Mouse (Mus musculus): ENCODE data around the gene Mrps21.
A peak's percentile ranks its signal among the peaks of the same experiment; 100 is the strongest.
"Not testable (repeated sequence)": the region's sequence is repeated elsewhere in the genome, so short reads cannot be mapped to it uniquely, and the experiment has no call there.

The Mrps21 gene

DNA sequence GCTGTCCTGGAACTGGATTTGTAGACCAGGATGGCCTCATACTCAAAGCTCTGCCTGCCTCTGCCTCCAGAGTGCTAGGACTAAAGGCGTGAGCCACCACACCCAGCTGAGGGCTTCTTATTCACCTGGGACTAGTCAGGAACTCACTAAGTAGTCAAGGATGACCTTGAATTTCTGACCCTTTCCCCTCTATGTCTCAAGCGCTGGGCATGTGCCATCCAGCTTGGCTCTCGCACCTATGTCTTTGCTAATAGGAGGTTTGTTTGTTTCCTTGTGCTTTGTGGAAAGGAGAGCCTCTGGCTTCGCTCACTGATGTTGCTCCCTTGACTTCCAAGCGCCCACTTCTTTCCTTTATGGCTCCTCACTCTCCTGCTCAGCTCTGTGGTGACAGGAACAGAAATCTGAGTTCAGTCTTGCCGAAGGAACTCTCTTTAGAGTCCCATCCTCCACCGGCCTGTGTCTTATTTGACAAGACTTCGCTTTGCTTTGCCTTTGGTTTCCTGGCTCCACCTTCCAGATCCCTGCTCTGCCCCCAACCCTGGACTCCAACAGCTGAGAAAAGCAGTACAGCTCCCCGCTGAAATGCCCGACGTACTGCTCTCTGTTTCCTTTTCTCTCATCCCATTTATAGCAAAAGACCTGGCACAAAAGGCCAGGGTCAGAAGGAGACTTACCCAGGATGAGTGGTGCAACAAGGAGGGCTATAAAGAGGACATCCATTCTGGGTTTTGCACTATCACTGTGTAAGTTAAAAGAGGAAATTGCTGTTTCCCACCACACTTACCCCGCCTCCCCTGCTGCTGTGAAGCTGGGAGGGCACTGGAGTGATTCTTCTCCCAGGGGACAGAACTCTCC is 20.1 kb upstream of the Mrps21 start, which contains the start of gene BC028528:
BC028528 (minus strand) TSS at position 795 of the 855 bp plus-strand sequence.
- no peak for DNase-seq (ENCODE audit: low read depth)

DNA sequence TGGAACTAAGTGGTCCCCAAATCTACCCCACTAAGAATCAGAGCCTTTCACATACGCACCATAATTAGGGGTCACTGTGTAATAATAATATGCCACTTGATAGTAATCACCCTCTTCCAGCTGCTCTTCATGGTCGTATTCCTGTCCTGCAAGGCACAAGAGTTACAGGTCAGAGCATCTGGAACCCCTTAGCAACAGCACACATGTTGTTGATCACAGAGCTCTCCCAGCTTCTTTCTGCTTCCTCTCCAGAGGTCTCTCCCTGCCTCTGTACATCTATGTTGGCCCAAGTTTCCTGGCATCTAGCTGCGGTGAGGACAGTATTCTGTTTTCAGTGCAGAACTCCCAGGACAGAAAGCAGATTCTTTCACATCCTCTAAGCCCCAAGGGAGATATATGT is 18.3 kb upstream of the Mrps21 start:
- no peak for DNase-seq (ENCODE audit: low read depth)

DNA sequence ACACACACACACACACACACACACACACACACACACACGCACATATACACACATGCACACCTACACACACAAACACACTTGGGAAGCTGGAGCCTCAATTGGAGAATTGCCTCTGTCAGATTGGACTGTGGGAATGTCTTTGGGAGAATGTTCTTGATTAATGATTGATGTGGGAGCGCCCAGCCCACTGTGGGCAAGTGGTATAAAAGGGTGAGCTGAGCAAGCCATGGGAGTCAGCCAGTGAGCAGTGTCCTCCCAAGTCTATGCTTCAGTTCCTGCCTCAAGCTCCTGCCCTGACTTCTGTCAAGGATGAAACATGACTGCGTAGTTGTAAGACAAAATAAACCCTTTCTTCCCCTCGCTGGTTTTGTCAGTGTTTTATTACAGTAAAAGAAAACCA is 16.3 kb upstream of the Mrps21 start:
- DNase-seq (ENCODE audit: low read depth), result no peak

DNA sequence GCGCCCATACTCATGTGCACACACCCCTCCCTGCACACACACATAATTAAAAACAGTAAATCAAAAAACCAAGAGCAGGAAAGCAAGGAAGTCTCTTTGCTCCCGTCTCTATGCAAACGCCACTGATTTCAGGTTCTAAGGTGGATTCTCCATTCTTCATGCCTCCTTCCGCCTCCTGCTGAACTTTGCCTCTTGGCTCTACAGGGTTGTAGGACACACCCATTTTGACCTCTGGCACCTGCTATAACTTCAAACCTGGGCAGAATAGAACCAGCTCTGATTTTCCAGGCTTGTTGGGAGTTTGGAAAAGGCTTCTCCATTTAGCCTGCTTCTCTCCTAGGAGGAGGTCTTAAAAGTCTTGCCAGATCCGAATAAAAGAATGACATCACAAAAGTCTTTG is 13.1 kb upstream of the Mrps21 start:
- no peak for DNase-seq (ENCODE audit: low read depth)

DNA sequence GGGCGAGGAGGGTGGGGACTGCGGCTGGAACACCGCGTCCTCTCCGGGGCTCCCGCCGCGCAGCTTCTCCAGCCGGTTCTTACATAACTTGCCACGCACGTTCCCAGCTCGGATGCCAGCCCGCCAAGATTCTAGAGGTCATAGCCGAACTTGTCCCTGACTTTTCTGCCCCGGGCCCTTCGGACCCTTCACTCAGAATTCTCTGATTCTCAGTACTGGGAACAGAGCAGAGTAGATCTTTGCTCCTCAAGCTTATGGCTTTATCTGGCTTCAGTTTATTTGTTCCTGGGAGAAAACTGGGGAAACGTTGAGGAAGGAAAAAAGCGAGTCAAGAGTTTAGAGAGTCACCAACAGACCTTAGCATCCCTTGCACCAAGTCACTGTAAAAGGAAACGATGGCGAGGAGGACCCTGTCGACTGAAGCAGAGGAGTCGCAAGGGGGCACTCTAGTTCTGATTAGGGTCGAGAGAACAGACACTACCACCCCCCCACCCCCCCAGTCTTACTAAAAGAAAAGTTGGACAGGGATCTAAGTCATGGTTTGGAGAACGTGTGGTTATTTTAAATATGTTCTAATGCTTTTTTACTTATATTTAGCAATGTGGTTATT is 11.6 kb upstream of the Mrps21 start:
- DNase-seq (ENCODE audit: low read depth), result no peak

DNA sequence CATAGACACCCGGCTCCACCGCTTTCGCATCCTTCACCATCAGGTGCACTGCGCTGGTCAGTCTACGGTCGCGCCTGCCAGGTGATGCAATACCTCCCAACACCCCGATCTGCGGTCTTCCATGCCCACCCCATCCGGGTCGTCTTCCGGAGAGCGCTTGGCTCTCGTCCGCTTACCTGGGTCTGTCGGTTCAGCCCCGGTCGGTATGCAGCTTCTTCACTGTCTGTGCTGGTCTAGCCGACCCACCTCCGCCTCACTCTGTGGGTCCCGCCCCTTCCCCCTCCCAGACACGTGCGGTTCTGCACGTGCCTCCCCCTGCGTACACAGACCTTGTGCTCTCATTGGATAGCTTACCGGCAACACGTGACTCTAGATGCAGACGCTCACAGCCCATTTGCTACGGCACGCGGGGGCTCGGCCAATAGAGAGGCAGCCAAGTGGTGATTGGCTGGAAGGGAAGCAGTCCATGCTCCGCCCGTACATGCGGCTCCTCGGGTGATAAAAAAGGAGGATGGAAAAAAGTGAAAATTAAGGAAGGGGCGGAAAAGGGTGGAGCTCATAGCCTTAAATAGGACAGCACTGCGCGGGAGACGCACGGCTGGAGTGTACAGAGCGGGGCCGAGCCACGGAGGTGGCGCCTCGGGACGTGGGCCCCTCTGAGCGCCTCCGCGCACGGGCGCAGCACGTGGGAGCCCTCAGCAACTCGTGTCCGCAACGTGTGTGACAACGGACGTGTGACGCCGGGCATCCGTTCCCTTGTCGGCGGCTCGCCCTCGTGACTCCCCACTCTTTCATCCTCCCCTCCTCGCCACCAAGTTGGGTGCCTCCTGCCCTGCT is 10.9 kb upstream of the Mrps21 start, which contains the start of gene Ciart:
Ciart (minus strand) TSS at position 273 of the 837 bp plus-strand sequence.
- DNase-seq (ENCODE audit: low read depth), result peak; percentile 86

DNA sequence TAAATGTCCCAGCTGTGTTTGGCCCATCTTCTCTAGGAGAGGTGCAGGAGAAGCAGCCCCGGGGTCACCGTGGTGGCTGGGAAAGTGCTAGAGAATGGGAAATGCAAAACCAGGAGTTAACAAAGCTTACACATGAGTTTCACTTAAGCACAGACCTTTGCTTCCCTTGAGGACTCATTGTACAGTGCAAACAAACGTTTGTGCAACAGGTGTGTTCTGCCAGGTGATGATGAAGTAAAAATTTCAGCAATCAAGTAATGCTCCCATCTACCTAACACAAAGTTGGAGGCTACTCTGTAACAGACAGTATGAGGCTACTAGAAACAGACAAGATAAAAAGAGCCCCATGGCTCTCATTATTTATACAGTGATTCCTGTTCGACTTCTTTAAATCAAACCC is 7.7 kb upstream of the Mrps21 start:
- no peak for DNase-seq (ENCODE audit: low read depth)

DNA sequence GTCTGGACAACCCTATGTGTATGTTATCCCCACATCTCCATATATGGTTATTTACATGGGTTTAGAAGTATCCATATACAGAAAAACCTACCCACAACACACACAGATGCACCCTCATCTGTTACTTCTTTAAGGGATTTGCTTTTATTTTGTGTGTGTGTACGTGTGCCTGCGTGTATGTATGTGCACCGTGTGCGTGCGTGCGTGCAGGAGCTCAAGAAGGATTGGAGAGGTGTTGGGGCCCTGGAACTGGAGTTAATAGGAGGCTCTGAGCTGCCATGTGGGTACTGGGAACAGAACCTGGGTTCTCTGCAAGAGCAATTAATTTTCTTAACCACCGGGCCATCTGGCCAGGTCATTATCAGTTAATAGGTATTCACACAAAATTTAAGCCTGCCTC is 729 bp upstream of the Mrps21 start:
- no peak for DNase-seq (ENCODE audit: low read depth)

DNA sequence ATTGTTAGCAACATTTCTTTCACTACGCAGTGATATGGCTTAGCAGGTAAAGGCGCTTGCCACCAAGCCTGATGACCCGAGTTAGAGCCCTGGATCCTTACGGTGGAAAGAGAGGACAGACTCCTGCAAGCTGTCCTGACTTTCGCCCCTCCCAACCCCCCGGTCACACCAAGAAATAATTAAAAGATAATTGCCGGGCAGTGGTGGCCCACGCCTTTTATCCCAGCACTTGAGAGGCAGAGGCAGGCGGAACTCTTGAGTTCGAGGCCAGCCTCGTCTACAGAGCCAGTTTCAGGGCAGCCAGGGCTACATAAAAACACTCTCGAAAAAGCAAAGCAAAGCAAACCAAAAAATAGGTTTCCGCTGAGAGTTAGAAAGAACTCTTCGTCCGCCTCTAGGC is 343 bp downstream of the Mrps21 start:
- no peak for DNase-seq (ENCODE audit: low read depth)

DNA sequence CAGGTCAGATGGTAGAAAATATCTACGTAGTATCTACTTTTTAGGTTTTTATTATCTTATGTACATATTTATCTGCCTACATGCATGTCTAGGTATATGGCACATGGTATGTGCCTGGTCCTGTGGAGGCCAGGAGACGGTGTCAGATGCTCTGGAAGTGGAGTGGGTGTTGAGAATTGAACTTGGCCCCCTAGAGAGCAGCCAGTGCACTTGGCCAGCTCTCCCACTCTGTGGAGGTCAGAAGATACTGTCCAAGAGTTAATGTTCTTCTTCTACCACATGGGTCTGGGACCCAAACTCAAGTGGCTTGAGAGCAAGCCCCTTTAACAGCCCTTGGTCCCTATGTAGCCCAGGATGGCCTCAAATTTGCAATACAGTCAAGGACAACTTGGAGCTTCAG is 3.9 kb downstream of the Mrps21 start:
- no peak for DNase-seq (ENCODE audit: low read depth)

DNA sequence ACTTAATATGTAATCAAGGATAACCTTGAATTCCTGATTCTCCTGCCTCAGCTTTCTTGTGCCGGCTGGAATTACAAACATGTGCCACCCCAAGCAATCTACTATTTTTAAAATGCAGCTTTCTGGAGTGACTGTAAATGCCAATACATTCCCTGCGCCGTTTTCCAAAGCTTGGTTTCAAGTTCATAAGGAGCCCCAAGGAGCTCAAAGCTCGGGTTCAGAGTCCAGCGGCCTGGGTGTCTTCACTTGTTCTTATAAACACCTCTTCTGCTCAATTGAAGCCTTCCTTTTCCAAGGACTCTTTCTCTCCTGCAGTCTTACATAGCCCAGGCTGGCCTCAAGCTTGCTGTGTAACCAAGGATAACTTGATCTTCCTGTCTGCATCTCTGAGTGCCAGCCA is 5.2 kb downstream of the Mrps21 start:
- no peak for DNase-seq (ENCODE audit: low read depth)

DNA sequence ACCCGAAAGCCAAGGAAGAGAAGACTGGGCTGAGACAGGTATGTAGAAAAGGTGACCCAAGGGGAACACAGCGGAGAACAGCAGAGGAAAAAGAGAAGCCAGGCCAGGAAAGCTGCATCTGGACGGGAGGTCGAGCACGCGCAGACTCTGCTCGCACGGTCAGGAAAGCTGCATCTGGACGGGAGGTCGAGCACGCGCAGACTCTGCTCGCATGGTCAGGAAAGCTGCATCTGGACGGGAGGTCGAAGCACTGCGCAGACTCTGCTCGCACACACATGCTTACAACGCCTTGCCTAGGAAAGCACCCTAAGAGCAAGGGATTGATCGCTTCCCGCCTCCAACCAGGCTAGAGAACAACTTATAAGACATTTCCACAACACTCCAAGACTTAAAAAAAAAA is 5.7 kb downstream of the Mrps21 start:
- no peak for DNase-seq (ENCODE audit: low read depth)

DNA sequence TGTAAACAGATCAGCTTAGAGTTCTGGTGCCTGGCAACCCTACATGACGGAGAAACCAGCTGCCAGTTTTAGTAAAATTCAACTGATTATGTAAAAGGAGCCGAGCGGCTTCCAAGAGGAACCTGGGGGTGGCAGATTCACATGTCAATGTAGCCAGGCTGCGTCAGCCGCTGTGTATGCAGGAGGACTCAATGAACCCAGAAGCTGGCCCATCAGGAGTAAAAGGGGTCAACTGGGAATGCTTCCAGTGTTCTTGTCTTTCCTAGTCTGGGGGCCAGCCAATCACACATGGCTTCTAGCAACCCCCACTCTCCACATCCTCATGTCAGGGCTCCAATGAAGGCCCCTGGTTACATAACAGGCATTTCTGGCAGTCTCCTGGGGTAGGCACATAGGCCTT is 6.3 kb downstream of the Mrps21 start:
- no peak for DNase-seq (ENCODE audit: low read depth)

DNA sequence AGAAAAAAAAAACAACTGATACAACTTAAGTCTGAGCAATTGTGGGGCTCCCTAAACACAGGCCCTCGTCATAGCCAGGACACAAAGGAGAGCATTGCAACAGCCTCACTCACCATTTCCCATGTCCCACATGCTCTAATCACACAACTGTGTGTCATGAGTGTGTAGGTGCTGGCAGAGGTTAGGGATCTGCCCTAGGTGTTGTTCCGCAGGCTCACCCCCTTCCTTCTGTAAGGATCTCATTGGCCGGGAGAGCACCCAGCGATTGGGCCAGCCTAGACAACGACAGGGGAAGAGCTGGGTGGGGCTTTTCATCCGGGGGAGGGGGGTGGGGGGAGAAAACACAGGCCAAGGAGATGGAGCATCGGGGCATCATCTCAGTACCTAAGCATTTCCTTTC is 7.7 kb downstream of the Mrps21 start:
- no peak for DNase-seq (ENCODE audit: low read depth)

DNA sequence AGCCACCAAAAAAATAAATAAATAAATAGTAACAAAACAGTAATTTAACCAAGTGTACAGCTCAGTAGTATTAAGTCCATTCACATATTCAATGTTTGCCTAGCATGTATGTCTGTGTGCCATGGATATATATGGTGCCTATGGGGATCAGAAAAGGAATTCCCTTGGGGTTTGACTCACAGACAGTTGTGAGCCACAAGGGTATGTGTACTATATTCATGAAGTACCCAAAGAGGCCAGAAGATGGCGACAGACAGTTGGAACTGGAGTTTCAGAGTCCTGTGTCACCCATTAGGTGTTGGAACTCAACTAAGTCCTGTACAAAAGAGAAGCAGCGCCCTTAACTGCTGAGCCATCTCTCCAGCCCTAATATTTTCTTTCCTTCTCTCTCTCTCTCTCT is 9.5 kb downstream of the Mrps21 start:
- DNase-seq (ENCODE audit: low read depth), result peak; percentile 96

DNA sequence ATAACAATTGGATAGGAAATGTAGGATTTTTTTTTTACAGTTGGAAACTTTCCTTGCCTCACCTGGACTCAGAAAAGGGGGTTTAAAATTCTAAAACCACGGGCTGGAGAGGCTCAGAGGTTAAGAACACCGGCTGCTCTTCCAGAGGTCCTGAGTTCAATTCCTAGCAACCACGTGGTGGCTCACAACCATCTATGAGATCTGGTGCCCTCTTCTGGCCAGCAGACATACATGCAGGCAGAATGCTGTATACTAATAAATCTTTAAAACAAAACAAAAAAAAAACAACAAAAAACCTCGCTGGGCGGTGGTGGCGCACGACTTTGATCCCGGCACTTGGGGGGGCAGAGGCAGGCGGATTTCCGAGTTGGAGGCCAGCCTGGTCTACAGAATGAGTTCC is 10.1 kb downstream of the Mrps21 start:
- no peak for DNase-seq (ENCODE audit: low read depth)

DNA sequence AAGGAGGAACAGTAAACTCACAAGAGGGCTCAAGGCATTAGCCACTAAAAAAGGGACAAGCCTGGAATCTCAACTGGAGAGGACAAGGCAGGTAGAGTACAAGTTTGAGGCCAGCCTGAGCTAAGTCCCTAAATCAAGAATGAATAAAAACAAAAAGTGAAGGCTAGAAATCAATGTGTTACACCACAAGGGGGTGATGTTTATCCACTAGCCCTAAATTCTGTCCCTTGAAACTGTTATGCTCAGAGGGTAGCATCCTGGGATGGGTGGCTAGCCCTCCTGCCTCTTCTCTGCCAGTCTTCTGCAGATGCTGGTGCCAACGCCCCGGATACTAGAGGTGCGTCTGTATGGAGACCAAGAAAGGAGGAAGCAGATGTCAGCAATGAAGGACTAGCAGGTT is 11.0 kb downstream of the Mrps21 start:
- DNase-seq (ENCODE audit: low read depth), result no peak

DNA sequence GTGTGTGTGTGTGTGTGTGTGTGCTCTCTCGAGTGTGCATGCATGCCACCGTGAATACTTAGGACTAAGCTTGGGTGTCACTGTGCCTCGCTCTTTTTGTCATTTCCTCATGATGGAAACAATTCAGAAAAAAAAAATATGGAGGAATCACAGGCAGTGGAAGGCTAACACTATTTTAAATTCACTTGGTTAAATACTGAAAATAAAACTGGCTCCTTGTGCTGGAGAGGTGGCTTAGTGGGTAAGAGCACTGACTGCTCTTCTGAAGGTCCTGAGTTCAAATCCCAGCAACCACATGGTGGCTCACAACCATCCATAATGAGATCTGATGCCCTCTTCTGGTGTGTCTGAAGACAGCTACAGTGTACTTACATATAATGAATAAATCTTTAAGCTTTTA is 13.0 kb downstream of the Mrps21 start:
- DNase-seq (ENCODE audit: low read depth), result not testable (repeated sequence)

DNA sequence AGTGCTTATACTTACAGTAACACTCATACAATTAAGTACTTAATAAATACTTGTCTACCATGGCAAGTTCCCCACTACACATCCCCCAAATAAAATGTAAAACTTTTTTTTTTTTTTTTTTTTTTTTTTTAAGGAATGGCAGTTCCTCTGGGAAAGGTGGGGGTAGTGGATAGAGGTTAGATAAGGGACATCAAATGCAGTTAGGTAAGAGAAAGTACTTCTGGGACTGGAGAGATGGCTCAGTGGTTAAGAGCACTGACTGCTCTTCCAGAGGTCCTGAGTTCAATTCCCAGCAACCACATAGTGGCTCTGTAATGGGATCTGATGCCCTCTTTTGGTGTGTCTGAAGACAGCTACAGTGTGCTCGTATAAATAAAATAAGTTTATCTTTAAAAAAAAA is 14.3 kb downstream of the Mrps21 start:
- not testable (repeated sequence) for DNase-seq (ENCODE audit: low read depth)

DNA sequence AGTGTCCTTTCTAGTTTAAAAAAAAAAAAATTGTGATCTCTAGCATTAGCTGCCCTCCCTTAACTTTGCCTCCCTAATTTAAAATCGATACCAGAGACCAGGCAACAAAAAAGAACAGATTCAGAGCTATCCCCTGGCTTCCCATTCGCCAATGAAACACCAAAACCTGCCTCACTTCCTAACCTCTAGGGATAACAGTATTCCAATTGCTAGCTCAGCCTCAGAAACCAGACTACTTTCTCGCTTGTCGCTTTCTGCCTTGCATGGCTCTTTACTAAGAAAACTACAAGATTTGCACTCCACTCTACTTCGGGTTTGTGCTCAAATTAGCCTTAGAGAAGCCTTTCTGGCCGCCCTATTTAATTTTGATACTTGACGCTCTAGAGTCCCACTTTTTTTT is 15.2 kb downstream of the Mrps21 start:
- no peak for DNase-seq (ENCODE audit: low read depth)

DNA sequence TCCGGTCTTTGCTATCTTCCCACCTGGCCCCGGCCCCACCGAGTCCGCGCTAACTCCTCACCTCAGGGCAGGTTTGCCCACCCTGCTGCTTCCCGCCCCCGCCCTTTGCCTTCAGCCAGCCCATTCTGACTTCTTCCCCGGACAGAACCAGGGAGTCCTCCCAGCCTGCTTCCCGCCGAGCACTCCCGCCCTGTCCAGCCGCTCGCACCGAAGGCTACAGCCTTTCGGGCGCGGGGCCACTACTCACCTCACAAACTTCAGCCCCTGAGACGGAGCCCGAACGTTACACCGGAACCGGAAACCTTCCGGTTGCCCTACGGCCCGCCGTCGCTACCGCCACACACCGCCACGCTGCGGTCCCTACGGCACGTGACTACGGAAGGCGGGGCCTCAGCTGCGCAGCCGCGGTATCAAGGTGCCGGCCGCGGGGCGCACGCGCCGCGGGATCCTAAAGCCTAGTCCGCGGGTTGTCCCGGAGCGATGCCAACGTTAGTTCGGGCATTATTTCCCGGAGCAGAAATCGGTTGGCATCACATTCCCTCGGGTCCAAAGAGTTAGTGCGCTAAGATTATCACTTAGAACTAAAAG is 15.7 kb downstream of the Mrps21 start, which contains the start of gene Prpf3:
Prpf3 (minus strand) TSS at position 384 of the 588 bp plus-strand sequence.
- peak; percentile 84 for DNase-seq (ENCODE audit: low read depth)

DNA sequence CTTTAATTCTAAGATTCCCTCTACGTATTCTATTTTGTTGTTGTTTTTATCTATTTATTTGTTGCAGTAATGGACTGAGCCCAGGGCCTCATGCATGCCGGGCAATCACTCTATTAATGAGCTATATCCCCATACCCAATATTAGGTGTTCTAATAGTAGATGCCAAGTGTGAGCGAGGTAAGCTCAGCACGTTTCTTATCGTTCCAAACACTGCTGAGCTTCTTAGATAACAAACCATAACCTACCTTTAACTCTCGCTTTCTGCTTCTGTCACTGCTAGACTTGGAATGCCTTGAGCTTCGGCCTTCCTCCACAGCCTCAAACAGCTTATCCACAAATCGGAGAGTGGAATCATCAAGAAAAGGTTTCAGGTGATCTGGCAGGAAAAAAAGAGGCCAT is 20.0 kb downstream of the Mrps21 start:
- no peak for DNase-seq (ENCODE audit: low read depth)
